Mouse (Mus musculus) MN1 (cell line): ENCODE data around the gene Tm9sf4.
A peak's percentile ranks its signal among the peaks of the same experiment; 100 is the strongest.

Experiments used
- DNase-seq: peaks from one replicate; pipeline ENCODE4 v3.0.0-alpha.2; 2016; ENCODE audit warnings: low spot score

The Tm9sf4 gene

DNA sequence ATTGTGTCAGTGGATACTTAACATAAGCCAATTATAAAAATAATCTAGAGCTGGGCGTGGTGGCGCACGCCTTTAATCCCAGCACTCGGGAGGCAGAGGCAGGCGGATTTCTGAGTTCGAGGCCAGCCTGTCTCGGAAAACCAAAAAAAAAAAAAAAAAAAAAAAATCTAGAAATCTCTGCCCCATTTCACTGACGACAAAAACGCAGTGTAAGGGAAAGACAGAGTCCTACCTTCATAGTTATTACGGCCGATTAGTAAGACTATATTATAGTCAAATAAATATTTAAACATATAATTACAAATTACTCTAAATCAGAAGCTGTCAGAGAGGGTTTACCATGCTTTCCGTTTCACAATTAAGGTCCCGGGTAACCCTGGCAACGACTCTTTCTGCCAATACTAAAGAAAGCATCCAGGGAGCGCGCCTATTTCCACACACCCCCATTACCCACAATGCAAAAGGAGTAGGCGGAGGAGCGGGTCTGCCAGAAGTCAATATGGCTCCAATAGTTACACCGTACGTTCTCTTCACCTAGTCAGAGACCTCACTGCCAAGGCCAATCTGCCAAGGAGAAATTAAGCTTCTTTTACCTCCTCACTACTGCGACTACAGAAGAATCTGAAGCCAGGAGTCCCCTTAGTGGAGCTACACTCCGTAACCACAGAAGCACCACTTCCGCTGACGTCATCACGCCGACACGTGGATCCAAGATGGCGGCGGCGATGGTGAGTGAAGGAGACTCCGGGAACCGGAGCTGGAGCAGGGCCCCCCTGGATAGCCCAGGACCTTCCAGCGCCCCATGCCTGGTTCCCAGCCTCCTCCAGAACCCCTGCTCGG, at the start of gene Tm9sf4:
Tm9sf4 (plus strand) TSS at position 460 of the 840 bp plus-strand sequence.
- peak; percentile 93 for DNase-seq

DNA sequence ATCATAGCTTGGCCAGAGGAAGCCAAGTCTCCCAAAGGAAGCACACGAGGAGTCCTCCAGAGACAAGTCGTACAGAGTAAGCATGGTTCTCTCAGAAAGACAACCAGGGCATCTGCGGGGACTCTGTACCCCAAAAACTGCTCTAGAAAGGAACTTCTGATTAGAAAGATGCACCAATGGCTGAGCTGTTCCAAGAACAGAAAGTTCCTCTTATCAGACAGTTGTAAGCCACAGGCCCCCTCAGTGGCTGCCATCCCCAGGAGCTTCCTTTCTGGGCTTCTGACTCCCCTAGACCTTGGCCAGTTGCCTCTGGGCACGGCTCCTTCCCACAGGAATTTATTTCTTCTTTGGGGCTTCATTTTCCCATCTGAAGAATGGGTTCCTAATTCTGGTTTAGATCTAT, 45.4 kb upstream of the Tm9sf4 start:
- no peak for DNase-seq

DNA sequence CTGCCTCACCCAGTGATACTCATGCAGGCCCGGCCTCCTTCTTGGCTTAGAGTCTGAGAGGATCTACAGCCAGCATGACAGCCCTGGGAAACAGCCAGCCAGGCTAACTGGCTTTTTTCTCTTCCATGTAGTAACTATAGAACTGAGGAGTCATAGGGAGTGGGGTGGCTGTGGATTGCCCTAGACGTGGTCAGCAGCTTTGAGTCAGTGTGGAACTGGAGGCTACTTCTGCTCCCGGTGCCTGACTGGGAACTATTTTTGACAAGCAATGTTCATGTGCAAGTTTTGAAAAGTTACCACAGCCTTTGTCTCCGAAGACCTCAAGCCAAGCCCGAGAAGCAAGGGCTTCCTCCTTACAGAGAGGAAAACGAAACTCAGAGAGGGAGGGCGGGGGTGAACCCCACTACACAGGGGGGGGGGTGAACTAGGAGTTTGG, 44.0 kb upstream of the Tm9sf4 start:
- DNase-seq, result no peak

DNA sequence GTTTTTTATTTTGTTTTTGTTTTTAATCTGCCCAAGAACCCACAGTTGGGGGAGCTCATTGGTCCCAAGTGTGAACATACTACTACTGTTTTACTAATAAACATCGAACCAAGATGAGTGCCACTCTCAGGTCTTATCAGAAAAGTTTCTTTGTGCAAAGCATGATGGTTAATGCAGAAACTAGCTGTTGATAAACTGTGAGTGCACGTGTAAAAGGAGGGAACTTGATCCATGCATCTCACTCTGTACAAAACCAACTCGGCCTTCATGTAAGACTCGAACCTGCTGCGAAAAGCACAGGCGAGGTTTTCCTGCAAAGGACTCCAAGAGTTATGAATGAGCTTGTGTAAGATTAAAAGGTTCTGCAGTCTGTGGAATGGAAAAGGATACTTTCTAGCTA, 41.6 kb upstream of the Tm9sf4 start:
- DNase-seq, result no peak

DNA sequence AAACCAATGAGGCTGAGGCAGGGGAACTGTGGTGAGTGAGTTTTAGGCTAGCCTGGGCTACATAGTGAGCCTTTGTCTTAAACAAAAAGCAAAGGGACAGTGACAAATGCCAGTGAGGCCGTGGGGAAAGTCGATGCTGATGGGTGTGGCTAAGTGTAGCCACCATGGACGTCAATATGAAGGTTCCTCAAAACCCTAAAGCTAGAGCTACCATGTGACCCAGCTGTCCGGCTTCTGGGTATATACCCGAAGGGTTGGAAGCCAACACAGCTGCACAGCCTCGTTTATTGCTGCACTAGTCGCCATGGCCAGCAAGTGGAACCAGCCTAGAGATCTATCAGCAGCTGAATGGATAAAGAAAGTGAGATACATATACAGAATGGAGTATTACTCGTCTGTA, 41.0 kb upstream of the Tm9sf4 start:
- DNase-seq, result no peak

DNA sequence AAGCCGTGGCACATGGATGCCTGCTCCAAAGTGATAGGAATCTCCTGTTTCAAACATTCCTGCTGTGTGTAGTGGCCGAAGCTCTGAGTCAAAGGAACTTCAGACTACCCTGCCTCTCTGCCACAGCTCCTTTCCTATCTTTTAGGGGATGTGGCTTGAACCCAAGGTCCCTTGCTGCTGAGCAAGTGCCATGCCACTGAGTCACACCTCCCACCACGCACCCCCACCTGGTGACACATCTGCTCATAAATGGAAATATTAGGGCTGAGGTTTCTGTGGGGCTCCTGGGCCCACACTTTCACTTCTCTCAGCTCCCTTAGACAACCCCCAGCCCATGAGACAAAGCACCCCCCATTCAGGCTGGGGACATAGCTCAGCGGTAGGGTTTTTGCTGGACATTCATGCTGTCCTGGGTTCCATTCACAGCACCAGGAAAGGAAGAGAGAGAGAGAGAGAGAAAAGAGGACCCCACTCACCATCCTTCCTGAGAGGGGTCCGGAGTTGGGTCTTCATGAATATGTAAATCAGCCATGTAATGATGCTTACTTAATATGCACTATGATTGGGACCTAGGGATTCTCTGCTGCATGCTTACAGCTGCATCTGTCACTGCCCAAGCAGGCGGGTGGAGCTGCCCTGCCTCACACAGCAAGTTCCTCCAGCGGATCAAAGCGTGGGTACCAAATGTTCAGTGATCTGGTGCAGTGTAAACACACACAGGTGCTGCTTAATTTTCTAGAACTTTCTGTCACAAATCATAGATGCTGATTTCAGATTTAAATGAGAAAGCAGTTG, 39.1 kb upstream of the Tm9sf4 start:
- no peak for DNase-seq

DNA sequence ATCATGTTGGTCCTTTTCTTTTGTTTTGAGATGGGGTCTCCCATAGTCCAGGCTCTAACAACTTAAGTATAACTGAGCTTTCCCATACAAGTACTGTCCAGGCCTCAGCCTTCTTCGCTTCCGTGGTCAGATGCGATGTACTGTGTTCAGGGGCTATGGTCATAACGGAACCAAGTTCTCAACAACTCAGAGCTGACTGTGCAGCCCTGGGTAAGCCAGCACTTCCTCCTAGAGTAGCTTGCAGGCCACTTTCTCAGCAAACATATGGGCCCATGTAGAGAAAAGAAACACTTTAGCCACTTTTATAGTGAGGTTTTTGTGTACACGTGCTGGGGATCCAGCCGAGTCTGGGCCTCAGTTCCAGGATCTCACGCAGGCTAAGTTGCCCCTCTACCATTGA, 38.4 kb upstream of the Tm9sf4 start:
- no peak for DNase-seq

DNA sequence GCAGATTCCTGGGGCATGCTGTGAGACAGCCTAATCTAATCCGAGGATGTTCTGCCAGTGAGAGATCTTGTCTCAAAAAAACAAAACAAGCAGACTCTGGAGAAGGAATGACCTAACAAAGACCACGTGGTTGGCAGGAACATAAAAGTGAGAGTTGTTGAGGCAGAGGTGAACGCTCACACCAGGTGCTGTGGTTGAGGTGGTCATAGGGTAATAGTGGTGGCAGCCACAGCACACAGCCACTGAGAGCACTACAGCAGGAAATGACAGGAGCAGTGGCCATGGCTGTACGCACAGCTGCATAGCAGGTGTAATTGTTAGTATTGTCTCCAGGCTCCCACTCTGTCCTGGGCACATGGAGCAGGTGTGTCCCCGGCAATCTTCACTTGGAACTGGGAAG, 35.2 kb upstream of the Tm9sf4 start:
- DNase-seq, result peak; percentile 16

DNA sequence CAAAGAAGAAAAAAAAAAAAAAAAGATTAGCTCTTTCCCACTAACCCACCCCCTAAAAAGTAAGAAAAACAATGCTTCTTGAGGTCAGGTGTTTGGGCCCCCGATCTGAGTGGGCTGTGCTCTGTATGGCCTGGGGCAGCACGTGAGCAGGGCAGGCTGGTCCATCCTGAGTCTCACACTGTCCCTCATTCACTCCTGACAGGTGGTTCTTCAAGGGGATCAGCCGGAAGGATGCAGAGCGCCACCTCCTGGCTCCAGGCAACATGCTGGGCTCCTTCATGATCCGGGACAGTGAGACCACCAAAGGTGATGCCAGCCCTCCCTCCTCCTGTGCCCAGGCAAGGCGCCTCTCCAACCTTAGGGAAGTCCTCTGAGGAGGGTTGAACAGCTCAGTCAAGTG, 30.1 kb upstream of the Tm9sf4 start:
- no peak for DNase-seq

DNA sequence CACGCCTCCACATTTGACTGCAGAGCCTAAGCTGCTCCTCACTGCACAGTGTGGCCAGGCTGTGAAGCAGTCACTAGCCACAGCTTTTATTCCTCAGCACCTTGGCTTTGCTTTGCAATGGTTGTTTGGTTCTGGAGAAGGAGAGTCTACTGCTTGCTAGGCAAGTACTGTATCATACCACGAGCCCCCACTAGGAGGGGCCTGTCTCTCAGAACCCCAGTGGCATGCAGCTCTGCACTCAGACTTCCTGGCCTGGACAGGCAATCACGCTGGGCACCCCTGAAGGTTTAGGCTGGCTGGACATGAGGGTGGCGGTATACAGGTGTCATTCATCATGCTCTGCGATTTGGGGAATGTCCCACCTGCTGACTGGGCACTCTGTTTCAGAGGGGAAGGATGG, 26.9 kb upstream of the Tm9sf4 start:
- DNase-seq, result peak; percentile 49

DNA sequence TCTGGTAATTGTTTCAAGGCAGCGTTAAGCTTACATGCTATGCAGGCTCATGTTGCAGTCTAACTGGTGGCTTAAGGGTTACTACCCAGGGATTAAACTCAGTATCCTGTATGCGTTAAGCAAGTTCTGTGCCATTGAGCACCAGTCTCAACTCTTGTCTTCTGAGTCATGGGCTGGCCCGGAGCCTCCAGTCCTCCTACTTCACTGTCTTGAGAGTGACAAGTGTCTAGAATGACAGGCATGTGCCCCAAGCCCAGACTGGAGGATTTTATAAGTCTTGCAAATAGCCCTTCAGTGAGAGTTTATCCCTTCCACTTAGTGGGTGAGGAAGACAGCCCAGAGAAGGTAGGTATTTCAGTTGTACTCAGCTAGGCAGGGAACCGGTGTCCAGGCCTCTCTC, 24.9 kb upstream of the Tm9sf4 start:
- DNase-seq, result no peak

DNA sequence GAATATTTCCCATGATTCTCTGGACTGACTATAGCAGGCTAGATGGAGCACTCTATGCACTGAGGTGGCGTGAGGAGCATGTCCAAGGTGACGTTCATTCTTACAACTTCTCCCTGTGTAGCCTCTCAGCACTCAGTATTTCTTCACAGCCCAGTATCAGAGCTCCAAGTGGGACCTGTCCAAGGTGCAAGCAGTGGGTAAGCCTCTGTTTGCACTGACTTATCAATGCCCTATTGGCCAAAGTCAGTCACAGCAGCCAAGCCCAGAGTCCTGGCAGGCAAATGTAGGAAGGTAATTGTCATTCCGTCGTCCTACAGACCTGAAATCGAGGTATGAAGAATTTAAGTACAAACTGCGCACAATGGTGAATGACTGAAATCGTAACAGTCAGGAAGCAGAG, 21.9 kb upstream of the Tm9sf4 start:
- no peak for DNase-seq

DNA sequence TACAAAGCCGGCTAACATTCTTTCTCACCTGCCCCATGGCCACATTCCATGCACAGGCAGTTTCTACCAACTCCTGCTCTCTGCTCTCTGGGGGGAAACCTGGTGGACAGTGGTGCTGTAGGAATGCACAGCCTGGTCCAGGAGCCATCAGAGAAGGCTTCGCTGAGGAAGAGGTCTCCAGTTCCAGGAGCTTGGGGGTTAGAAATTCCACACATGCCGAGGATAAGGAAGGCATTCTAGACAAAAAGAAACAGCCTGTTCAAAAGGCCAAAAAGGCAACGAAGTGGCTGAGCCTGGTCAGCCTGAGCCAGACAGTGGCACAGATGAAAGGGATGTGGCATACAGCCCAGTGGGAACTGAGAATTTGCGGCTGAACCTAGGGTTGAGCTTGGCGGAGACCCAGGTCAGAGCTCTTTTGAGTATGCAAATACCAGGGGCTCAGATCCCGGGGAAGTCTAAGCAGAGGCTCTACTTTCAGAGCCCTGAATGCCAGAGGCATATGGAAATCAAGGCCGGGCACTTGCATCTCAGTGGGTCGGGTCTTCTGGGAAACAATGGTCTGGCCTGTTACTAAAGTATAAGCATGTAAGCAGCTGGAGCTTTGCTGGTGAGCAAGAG, 21.0 kb upstream of the Tm9sf4 start:
- DNase-seq, result no peak

DNA sequence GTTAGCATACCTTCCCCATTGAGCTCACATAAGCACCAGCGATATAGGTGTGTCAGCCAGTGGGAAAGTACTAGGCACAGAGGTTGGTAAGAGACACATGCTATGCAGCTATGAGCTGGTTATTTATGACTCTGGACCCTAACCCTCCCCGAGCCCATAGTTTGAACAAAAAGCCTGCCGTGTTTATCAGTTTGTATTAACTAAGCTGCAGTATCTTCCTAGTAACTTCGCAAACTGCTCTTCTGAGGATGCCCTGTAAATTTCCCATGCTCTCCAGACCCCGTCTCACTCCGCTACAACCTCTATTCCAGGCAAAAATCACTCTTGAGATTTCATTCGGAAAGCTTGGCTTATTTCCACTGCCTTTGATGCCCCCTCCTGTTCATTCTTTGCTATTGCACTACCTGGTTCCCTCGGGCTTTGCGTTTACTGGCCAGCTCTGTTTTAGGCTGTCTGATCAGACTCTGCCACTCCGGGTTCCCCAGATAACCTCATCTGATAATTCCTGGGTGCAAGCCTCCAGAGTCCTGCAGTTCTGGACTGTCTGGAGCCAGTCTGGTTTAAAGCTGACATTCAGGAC, 18.4 kb upstream of the Tm9sf4 start:
- DNase-seq, result peak; percentile 83

DNA sequence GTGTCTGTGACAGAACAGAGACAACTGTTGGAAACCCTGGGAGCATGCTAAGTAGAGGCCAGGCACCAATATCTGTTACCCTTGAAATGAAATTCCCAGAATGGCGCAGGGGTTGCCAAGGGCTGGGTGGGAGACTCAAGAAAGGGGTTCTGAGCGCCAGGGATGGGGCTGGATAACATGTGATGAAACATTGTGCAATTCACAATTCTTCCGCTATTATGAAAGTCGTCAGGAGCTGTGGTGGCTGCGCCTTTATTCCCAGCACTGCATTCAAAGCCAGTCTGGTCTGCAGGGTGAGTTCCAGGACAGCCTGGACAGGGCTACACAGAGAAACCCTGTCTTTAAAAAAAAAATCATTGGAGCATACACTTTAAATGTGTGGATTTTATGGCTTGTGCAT, 15.8 kb upstream of the Tm9sf4 start:
- no peak for DNase-seq

DNA sequence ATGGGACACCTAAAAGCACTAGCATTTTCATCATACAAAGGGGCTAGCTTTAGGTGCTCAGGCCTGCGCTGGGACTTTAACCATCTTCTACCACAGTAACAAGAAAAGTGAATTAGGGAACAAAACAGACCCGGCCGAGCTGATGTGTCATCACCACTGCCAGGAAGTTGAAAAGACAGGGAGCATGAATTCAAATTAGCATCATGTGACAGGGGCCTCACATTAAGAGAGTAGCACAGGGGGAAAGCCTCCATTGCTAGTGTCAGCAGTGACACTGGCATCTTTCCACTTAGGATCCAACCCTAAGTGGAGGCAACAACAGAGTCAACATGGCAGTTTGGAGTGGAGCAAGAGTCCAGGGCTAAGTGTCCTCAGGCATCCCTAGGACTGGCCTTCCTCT, 13.9 kb upstream of the Tm9sf4 start:
- peak; percentile 59 for DNase-seq

DNA sequence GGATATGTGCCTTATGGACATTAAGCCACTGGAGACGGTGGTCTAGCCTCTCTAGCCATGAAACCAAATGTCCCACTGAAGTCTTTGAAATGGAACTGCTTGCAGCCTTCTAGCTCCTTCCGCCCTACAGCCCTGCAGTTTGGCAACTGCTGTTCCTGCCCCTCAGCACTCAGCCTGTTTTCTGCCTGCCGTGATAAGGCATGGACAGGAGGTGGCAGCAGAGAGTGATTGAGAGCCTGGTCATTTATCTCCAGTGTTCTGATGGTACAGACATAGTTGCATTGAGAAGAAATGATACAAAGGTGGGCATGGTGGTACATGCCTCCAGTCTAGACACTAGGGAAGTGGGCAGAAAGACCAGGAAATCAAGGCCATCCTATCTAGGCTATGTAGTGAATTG, 13.4 kb upstream of the Tm9sf4 start:
- peak; percentile 82 for DNase-seq

DNA sequence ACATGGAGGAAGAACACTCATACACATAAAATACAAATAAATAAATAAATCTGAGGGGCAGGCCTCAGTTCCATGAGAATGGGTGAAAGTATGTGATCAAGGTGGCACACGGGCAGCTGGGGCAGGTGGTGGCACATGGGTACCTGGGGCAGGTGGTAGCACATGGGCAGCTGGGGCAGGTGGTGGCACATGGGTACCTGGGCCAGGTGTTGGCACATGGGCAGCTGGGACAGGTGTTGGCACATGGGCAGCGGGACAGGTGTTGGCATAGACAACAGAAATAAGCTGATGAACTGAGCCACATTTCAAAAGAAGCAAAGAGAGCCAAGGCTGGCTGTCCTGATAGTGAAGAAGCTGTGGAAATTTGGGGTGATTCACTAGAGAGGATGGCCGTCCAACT, 11.4 kb upstream of the Tm9sf4 start:
- no peak for DNase-seq

DNA sequence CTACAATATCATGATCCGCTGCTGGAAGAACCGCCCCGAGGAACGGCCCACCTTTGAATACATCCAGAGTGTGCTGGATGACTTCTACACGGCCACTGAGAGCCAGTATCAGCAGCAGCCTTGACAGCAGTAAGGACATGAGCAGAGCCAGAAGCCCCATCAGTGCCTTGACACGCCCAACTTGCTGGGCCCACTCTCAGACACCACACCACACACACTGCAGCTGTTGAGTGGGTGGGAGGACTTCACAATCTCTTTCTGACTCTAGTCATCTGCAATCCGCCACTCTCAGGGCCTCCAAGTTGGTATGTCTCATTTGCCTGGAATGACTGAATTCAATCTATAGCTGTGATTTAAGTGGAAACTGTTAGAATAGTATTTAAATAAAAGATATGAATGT, 10.1 kb upstream of the Tm9sf4 start:
- DNase-seq, result no peak

DNA sequence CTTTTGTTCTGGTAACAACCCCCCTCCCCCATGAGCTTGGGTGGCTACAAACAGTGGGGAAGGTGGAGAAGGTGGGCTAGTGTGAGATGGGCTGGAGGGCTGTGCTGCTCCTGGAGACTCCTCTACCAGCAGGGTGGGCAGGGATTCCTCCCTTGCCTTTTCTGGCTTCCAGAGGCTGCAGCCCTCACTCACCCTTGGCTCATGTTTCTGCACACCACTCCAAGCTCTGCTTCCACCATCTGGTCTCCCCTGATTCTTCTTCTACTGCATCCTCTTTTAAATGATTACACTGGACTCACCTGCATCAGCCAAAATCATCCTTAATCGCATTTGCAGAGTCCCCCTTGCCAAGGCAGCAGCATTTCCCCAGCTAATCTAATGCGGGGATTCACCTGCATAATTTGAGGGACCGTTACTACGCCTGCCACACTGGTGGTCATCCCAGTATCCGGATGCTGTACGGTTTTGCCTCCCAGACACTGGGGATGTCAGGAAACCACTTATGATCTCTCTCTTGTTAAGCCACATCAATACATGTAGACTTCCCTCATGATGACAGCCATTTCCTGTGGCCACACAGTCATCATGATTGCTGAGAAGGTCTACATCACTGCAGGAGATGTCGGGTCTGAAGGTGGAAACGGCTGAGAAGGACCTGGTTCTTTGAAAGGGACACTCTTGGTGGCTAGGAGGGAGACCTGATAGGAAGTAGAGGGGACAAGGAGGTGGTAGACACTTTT, 9.0 kb upstream of the Tm9sf4 start:
- DNase-seq, result no peak

DNA sequence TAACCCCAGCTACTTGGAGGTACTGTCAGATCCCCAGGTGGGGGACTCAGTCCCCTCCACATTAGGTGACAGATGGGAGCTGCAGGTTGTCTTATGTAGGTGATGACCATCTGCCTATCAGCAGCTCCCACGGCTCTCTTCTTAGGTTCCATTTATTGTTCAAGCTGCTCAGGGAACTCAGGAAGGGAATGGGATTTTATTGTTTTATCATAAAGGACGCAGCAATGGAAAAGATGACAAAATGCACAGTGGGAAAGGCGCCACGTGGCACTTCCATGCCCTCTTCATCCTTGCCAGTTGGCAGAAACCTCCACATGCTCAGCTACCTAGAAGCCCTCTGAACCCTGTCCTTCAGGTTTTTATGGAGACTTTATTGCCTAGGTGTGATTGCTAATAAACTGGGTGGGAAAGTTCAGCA, 8.1 kb upstream of the Tm9sf4 start:
- no peak for DNase-seq

DNA sequence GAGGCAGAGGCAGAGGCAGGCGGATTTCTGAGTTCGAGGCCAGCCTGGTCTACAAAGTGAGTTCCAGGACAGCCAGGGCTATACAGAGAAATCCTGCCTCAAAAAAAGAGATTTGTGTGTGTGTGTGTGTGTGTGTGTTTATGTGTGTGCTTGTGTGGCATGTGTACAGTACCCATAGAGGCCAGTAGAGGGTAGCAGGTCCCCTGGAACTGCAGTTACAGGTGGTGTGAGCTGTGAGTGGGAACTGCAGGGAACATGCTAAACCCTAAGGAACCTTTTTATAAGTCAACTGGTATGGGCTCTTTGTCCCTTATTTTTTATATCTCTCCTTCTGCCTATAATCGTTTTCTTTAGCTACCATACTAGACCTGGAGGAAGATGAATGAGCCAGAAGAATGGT, 3.8 kb upstream of the Tm9sf4 start:
- peak; percentile 17 for DNase-seq
